Mouse (Mus musculus) adrenal gland, adult 18-20 months (tissue): ENCODE results near the gene Cnr1. TPM values are rescaled to one million over a fixed set of nuclear protein-coding genes. Genes with fewer than 3 reads are reported as not detected.

Experiments
- DNase-seq, 2 experiments: peaks; one replicate each; pipeline ENCODE4 v3.0.0; 2021 to 2022; ENCODE audit warnings: low spot score in 2 of 2
- long read RNA-seq, 2 experiments: library from polyadenylated mRNA; stranded (forward); transcript quantifications; one replicate each; pipeline ENCODE4 v2.0.0; 2021
- total RNA-seq, 2 experiments: library from RNA; stranded (reverse); gene quantifications; 1 replicate in 1 of 2; 2 replicates in 1 of 2; pipeline ENCODE4 v1.2.3; 2021

Cnr1 gene
- 10 to 100 TPM; 11.4 to 24.5 TPM for total RNA-seq
- long read RNA-seq, experiment 1, partial matches to known transcripts = 3 of 3 reads
- long read RNA-seq, experiment 1, other reads (novel, unspliced or antisense) = 0 of 3 reads
- long read RNA-seq, experiment 2, full-length matches to known transcripts = 5 of 11 reads
- long read RNA-seq, experiment 2, partial matches to known transcripts = 0 of 11 reads
- long read RNA-seq, experiment 2, other reads (novel, unspliced or antisense) = 6 of 11 reads

GRCm38 (mm10) chr4:33924234-33924888, at the start of gene Cnr1:
TSS of gene Cnr1 (plus strand) at chr4:33924593.
- peak; percentile 67 to 80 for DNase-seq

GRCm38 (mm10) chr4:33879944-33880343, 44.4 kb upstream of the Cnr1 start:
- DNase-seq = no peak

- DNase-seq = no peak
These were observed 38.4 kb upstream of the Cnr1 start for GRCm38 (mm10) chr4:33886026-33886425.

- no peak for DNase-seq
These were observed 34.4 kb upstream of the Cnr1 start for GRCm38 (mm10) chr4:33889976-33890375.

GRCm38 (mm10) chr4:33892178-33892869, 32.1 kb upstream of the Cnr1 start:
- DNase-seq = no peak

GRCm38 (mm10) chr4:33893841-33894240, 30.6 kb upstream of the Cnr1 start:
- no peak for DNase-seq

- no peak for DNase-seq
These were observed 29.3 kb upstream of the Cnr1 start for GRCm38 (mm10) chr4:33895046-33895445.

GRCm38 (mm10) chr4:33895491-33895890, 28.9 kb upstream of the Cnr1 start:
- DNase-seq = no peak

- DNase-seq = no peak
These were observed 22.7 kb upstream of the Cnr1 start for GRCm38 (mm10) chr4:33901659-33902058.

- no peak for DNase-seq
These were observed 20.5 kb upstream of the Cnr1 start for GRCm38 (mm10) chr4:33903812-33904340.

- no peak for DNase-seq
These were observed 19.6 kb upstream of the Cnr1 start for GRCm38 (mm10) chr4:33904826-33905225.

- no peak for DNase-seq
These were observed 15.6 kb upstream of the Cnr1 start for GRCm38 (mm10) chr4:33908786-33909185.

- no peak for DNase-seq
These were observed 8.7 kb upstream of the Cnr1 start for GRCm38 (mm10) chr4:33915730-33916129.

GRCm38 (mm10) chr4:33920807-33921206, 3.6 kb upstream of the Cnr1 start:
- no peak for DNase-seq

- DNase-seq = no peak
These were observed 1.1 kb upstream of the Cnr1 start for GRCm38 (mm10) chr4:33923151-33923760.

- DNase-seq = peak in 1 of 2 experiments; percentile 43
These were observed 596 bp upstream of the Cnr1 start for GRCm38 (mm10) chr4:33923761-33924233.

GRCm38 (mm10) chr4:33924889-33925245, 474 bp downstream of the Cnr1 start:
- DNase-seq = no peak

- no peak for DNase-seq
These were observed 1.1 kb downstream of the Cnr1 start for GRCm38 (mm10) chr4:33925489-33925888.

GRCm38 (mm10) chr4:33926010-33926409, 1.6 kb downstream of the Cnr1 start:
- DNase-seq = no peak

GRCm38 (mm10) chr4:33926730-33927263, 2.4 kb downstream of the Cnr1 start:
- no peak for DNase-seq

GRCm38 (mm10) chr4:33927644-33928043, 3.3 kb downstream of the Cnr1 start:
- DNase-seq = no peak
